Mouse (Mus musculus) liver, adult 2 months (tissue): Measurements from ENCODE around the gene Gm43552.

Source experiments
- CTCF ChIP-seq: fragments of 200-500 bp; IDR thresholded peaks from 2 replicates; pipeline ENCODE4 v1.5.1; 2011; ENCODE audit warnings: low read depth, low read length, control low read depth
- POLR2A ChIP-seq: fragments of 200-500 bp; IDR thresholded peaks from 2 replicates; pipeline ENCODE4 v1.6.1; 2011; ENCODE audit warnings: low read length, control low read depth; ENCODE audit not compliant: insufficient read depth; ENCODE audit errors: extremely low read depth

DNA sequence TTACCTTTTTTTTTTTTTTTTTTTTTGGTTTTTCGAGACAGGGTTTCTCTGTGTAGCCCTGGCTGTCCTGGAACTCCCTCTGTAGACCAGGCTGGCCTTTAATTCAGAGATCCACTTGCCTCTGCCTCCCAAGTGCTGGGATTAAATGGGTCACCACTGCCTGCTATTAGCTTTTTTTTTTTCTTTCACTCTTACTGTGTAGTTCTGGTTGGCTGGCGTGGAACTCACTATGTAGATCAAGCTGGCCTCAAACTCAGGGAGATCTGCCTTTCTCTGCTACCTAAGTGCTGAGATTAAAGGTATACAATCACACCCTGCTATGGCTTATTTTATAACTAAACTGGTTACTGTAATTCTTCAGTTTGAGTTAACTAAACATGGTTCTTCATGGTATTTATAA is 6.1 kb downstream of the Gm43552 start:
- TF ChIP-seq CTCF (no peak), POLR2A (no peak)
